Mouse (Mus musculus): ENCODE data around the gene C2cd2.

Gene C2cd2

DNA sequence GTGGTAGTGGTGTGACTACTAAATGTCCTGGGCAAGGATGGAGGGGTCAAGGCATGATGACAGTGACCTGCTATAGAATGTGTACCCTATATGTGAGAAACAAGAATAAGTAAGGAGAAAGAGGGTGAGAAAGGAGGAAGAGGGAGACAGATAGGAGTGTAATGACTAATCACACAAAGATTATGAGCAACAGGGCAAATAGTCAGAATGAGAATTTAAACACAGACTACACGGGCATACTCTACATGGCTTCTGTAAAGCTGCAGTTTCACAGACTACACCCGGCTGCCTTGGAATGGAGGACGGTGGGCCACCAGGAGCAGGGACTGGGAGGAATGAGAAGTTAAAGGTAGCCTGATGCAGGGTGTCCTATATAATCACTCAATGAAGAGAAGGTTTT lies 84.9 kb downstream of the C2cd2 start:
- DNase-seq = no peak

DNA sequence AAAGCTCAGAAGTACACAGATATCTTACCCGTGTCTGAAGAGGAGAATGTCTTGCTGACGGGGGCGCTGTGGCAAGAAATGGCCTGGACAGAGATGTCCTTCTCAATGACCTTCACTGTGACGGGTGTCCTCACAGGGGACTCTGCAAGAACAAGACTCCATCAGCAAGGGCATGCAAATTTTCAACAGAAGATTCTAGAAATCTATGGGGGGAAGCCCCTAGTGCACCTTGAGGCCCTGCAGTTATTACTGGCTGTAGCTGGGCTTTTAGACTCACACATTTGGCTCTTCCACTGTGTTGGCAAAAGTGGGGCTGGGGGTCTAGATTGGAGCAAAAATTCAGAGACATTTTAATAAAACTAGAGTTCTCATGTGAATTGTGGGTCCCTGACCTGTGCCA lies 87.3 kb downstream of the C2cd2 start:
- DNase-seq = no peak

DNA sequence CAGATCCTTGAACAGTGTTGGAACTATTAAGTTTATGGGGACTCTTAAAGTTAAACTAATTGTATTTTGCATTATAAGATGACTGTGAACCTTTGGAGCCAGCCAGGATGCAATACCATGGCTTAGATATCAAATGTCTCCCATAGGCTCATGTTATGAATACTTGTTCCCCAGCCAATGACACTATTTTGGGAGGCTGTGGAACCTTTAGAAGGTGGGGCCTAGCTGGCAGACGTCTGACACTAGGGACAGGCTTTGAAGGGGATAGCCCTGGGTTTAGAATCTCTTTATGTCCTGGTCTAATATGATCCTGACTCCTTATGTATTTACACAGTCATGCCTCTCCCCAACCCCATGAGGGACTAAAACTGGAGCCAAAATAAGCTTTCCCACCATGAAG lies 88.0 kb downstream of the C2cd2 start:
- no peak for DNase-seq

GRCm38 (mm10) chr16:97872657-97873056 lies 89.7 kb downstream of the C2cd2 start:
- no peak for DNase-seq

DNA sequence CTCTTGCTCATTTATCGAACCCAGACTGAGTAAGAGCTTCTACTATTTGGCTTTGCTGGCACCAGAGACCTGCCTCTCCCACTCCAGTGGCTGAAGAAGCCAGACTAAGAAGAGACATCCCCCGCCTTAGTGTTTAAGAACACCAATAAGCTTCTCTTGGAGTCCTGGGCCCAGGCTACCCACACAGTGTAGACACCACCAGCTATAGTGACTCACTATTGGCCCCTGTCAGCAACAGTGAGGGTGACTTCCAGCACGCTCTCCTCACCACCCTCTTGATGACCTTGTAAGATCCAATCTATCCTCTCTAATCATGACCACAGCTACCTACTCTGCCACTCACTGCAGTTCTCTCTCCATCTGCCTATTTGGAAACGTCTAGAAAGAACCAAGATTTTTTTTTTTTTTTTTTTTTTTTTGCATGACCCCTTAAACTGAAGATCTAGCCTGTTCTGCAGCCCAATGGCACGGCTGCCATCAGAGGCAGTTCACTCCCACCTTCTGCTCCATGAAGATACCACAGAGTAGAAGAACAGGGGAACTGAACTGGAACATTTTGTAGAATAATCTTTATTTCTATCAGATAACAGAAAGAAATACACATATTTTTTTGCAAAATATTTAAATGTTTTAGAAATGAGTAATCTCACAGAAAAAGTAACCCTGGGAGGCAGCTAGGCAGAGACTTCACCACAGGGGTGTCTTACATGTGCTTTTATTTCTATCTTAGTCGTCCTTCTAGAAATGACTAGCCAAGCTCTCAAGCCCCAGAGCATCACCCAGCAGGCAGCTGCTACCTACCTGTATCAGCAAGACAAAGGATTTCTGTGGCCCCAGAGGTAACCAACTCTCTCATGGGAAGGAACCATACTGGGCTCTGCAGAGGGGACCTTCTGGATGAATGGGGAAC lies 93.0 kb downstream of the C2cd2 start:
- no peak for DNase-seq

DNA sequence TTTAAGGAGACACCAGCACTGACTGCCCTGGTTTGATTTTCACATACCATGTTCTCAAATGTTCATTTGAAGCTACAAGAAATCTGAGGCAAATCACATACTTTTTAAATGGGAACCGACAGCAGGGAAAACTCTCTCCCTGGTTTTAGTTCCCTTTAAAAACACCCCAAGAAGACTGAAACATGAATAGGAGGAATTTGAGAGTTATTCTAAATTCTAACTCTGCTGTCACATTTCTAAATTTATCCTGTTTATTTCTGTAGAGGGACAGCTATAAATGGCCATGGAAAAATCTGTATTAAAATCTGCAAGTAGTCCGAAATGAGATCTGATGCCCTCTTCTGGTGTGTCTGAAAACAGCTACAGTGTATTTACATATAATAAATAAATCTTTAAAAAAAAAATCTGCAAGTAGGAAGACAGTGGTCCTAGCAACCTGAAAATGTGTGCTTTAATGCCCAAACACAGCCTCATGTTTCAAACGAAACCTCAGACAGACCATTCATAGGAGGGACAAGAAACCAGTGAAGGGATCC lies 98.4 kb downstream of the C2cd2 start:
- DNase-seq = no peak

DNA sequence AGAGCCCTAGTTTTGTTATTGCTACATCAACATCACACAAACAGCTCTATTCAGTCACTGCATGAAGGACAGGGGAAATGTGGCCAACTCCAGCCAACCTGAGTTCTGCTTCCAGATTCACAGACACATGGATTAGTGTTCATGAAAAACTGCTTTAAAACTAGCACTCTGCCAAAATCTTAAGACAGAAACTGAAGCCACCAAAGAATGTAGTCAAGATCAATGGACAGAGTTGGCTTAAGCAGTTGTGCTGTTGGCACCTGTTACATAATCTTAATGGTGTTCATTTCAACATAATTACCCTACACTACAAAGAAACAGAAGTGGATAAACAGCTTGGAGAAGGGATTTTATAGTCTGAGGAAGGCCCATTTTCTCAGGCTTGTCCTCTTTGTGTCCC lies 106.3 kb downstream of the C2cd2 start:
- DNase-seq = no peak

GRCm38 (mm10) chr16:97851741-97852319 lies 110.6 kb downstream of the C2cd2 start, which contains the start of gene Prdm15:
Prdm15 (minus strand) TSS chr16:97851850.
- peak; percentile 89 for DNase-seq

DNA sequence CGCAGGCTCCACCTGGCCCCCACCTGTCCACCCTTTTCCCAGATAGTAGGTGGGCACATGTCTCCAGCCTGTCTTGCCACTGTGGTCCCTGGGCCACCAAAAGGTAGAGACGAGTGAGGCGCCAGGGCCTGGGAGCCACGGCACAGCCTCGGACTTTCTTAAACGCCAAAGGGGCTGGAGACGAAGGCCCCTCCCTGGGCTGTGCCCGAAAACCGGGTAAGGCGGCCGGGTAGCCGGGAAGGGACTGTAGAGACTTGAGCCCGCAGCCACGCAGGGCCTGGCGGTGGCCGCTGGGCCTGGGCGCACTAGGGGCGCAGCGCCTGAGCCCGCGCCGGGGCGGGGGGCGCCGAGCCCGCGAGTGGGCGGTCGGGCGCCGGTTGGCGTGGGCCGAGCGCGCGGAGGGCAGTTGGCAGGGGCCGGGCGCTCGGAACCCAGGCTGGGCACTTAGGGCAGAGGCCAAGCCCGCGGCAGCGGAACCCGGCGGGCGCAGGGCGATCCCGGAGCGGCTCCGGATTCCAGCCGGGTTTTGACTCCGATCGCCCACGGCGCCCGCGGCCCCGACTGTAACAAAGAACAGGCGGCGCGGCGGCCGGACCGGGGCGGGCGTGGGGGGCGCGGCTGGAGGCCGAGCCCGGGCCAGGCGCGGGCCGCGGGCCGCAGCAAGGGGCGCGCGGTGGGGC lies 111.2 kb downstream of the C2cd2 start:
- peak; percentile 89 for DNase-seq

GRCm38 (mm10) chr16:97850667-97851060 lies 111.7 kb downstream of the C2cd2 start:
- peak; percentile 43 for DNase-seq

- no peak for DNase-seq
These were observed 113.6 kb downstream of the C2cd2 start for GRCm38 (mm10) chr16:97848832-97849231.

- DNase-seq = peak; percentile 67
These were observed 117.1 kb downstream of the C2cd2 start for GRCm38 (mm10) chr16:97844967-97845937.

DNA sequence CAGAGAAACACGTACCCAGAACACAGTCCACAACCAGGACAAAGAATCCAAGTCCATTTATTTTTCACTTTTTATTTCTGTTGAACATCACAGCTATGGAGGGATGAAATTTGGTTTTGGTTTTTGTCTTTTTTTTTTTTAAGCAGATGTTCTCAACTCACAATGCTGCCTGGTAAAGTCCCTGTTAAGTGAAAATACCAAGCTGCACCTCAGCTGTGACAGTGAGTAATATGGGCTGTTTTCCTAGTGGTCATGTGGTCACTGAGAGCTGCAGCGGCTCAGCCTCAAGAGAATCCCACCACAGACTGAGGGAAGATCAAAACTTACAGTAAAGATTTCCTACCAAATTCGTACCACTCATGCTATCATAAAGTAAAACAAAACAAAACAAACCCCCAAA lies 130.2 kb downstream of the C2cd2 start:
- no peak for DNase-seq

DNA sequence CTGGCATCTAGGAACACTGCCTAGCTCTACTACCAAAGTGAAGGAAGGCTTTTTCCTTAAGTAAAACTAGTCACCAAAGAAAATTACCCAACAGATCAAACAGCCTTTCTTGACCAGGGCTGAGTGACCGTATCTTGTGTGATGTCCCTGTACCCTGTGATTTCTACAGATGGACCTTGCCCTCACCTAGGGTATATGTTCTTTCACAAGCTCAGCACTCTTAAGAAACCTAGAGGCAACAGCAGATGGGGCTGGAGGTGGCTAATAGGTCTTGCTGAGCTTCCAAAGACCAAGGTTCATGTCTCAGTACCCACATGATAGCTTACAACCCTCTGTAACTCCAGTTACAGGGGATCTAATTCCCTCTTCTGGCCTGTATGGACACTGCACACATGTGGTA lies 134.2 kb downstream of the C2cd2 start:
- DNase-seq = no peak

DNA sequence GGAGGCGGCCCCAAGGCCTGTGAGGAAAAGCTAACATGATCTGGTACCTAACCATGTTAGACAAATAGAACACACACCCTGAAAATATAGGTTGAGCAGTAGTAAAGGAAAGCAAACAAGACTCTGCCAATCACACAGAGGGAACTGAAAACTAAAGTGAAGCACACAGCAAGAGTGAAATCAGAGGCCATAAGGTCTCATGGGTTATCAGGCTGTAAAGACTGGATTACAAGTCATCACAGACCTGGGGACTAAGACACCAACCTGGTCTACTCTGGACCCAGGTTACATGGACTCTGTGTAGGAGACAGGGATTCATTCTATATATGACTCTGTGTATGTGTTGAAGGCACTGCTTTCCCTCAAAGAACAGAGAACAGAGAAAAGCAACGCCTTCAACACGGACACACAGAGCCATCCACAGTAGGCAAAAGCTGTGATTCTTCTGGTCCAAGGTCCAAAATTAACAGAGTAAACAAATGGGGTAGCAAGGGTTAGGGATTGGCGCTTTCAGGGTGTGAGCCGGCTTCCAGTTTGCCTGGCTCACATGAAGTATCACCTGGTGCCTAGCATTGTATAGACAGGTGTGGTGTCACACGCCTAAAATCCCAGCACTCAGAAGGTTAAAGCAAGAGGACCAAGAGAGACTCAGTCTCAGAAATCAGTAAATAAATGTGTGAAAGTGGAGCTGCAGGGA lies 138.9 kb downstream of the C2cd2 start:
- DNase-seq = no peak

- DNase-seq = peak; percentile 2
These were observed 142.9 kb downstream of the C2cd2 start for GRCm38 (mm10) chr16:97819532-97819931.

DNA sequence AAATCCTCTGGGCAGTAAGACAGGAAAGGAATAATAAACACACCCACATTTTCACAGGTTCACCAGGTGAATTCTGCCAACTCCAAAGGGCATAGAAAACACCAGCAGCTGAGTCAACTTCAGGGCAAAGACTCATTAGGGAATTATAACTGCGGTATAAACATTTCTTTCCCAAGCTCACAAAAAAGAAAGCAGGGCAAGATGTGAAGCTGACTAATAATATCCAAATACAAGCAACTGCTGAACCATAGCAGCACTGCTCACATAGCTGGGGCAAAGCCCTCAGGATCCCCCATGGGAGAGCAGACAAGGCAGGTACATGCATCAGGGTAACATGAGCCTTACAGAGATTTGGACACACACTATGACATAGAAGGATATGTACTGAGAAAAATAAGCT lies 145.0 kb downstream of the C2cd2 start:
- DNase-seq = no peak

- no peak for DNase-seq
These were observed 147.1 kb downstream of the C2cd2 start for GRCm38 (mm10) chr16:97815269-97815668.

- DNase-seq = no peak
These were observed 148.3 kb downstream of the C2cd2 start for GRCm38 (mm10) chr16:97814060-97814459.

- DNase-seq = no peak
These were observed 153.5 kb downstream of the C2cd2 start for GRCm38 (mm10) chr16:97808881-97809280.

- DNase-seq = no peak
These were observed 156.8 kb downstream of the C2cd2 start for GRCm38 (mm10) chr16:97805646-97806045.

All from lung, postnatal 36 days (tissue).